Mouse (Mus musculus): ENCODE measurements around the gene Vwa5b1. TPM values are rescaled to one million over a fixed set of nuclear protein-coding genes. Genes with fewer than 3 reads are reported as not detected.

Vwa5b1 gene
- polyA plus RNA-seq, 1 experiment from 2014 or later = 0.15 TPM

DNA sequence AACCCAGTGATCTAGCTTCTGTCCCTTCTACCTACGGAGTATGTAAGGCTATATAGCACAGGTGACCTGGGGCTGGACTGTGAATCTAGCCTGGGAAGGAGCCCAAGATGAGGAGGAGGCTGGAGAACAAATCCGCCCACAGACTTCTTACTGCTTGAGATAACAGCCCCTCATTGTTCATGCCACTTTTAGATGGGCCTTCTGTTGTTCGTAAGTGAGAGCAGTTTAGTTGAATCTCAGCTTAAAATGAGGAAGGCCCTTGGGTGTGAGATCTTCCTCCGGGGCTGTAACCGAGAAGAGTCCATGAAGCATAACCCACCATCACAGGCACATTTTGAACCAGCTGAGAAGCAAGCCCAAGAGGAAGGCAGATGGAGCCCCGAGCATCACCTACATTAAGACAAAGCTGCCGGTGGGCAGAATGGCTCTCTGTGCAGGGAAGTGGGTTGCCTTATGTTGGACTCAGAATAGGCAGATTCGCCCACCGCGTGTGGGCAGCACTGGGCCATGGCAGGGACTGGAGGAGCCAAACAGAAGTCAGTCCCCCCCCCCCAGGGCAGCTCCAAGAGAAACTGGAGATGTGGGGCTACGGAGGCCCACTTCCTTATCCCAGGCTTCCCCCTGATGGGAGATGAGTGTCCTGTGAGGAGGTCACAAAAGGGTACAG, 24.4 kb upstream of the Vwa5b1 start:
- H3K27ac ChIP-seq (ENCODE audit: low read depth, low read length) = no peak overlapping the region
- no peak overlapping the region for H3K4me2 ChIP-seq
- ATAC-seq (ENCODE audit: low FRiP score) = no peak
- no peak overlapping the region for H3K4me3 ChIP-seq (ENCODE audit: low read depth, low read length)
- peak; percentile 75 for DNase-seq (ENCODE audit: low spot score, missing footprints)
- no peaks in the 10 kb centered on the region for H3K9me3 ChIP-seq (ENCODE audit: control insufficient read depth, low read length)
- H3K4me1 ChIP-seq (ENCODE audit: control insufficient read depth, insufficient read depth, low read length) = no peaks in the 10 kb centered on the region
- WGBS = 85% methylated on average over 11 of the region's 11 CpGs
- no peaks in the 10 kb centered on the region for H3K36me3 ChIP-seq (ENCODE audit: control insufficient read depth, insufficient read depth, low read length)
- no peak overlapping the region for H3K9ac ChIP-seq (ENCODE audit: low read length)
- H3K27me3 ChIP-seq (ENCODE audit: control insufficient read depth, insufficient read depth, low read length) = no peaks in the 10 kb centered on the region

DNA sequence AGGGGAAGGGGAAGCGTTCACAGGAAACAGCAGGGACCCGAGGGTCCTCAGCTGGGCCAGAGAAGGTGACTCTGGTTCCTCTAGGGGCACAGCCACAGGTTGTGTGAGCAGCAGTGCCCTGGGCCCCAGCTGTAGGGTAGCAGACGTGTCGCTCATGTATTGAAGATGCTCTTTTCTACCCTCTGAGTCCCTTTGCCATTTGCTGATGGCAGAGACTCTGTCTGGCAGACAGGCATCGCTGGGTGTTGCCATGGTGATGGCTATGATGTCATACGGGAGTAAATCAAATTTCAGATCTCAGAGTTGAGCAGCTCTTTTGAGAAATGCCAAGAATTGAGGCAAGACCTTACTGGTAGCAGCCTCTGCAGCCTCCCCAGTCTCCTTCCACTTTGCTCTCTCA, 17.4 kb upstream of the Vwa5b1 start:
- Histone ChIP-seq H3K9me3 (ENCODE audit: control insufficient read depth, low read length) (no peaks in the 10 kb centered on the region), H3K4me3 (ENCODE audit: low read depth, low read length) (no peak overlapping the region), H3K36me3 (ENCODE audit: control insufficient read depth, insufficient read depth, low read length) (no peaks in the 10 kb centered on the region), H3K4me1 (ENCODE audit: control insufficient read depth, insufficient read depth, low read length) (peaks cover 3% of the 10 kb centered on the region; the same call in 1 of the 2 replicates), H3K27ac (ENCODE audit: low read depth, low read length) (no peak overlapping the region), H3K27me3 (ENCODE audit: control insufficient read depth, insufficient read depth, low read length) (no peaks in the 10 kb centered on the region), H3K4me2 (no peak overlapping the region), H3K9ac (ENCODE audit: low read length) (no peak overlapping the region)
- WGBS = 38% methylated on average over 6 of the region's 6 CpGs
- DNase-seq (ENCODE audit: low spot score, missing footprints) (peak; percentile 84), ATAC-seq (ENCODE audit: low FRiP score) (no peak)

DNA sequence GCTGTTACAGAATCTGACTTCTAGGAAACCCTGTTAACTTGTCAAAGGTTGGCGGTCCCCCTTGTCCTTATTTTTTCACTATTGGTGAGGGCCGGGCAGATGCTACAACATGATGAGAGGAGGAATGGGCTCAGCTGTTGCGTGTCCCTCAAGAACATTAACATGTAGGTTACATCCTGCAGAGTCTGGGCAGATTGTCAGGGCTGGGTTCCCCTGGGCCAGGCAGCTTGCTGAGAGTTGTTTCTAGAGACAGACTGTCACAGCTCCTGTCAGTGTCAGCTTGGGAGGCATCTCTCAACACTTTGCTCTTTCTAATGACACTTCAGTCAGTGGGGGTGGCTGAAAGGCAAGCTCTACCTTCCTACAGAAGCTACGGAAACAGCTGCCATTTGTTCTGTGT, 16.2 kb upstream of the Vwa5b1 start:
- Histone ChIP-seq H3K36me3 (ENCODE audit: control insufficient read depth, insufficient read depth, low read length) (no peaks in the 10 kb centered on the region), H3K9ac (ENCODE audit: low read length) (no peak overlapping the region), H3K27ac (ENCODE audit: low read depth, low read length) (no peak overlapping the region), H3K9me3 (ENCODE audit: control insufficient read depth, low read length) (no peaks in the 10 kb centered on the region), H3K4me3 (ENCODE audit: low read depth, low read length) (no peak overlapping the region), H3K4me2 (no peak overlapping the region), H3K27me3 (ENCODE audit: control insufficient read depth, insufficient read depth, low read length) (no peaks in the 10 kb centered on the region), H3K4me1 (ENCODE audit: control insufficient read depth, insufficient read depth, low read length) (peaks cover 3% of the 10 kb centered on the region; the same call in 1 of the 2 replicates)
- ATAC-seq (ENCODE audit: low FRiP score) (no peak), DNase-seq (ENCODE audit: low spot score, missing footprints) (peak; percentile 33)
- WGBS = 91% methylated on average over 4 of the region's 4 CpGs

DNA sequence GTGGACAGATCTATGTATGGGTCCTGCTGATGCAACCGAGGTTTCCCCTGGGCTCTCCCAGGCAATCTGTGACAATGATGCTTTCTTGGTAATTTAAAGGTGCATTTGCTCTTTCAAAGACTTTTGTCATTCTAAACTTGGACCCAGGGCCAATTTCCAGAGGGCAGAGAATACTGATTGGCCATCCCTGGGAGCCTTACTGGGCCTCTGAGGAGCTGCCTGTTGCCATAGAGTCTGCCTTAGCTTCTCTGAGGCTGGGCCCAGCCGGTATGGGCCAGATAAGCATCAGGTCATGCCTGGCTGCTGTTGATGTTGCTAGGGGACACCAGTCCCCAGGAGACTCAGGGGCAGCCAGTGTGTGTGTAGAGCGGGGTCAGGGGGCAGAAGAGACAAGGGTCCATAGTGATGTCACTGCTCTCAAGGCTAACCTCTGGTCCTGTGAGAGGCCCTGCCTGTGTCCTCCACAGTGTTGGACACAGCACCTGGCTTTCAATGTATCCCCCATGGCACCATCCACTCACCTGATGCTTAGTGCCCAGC, 12.5 kb upstream of the Vwa5b1 start:
- no peak overlapping the region for H3K9ac ChIP-seq (ENCODE audit: low read length)
- ATAC-seq (ENCODE audit: low FRiP score) (peak; percentile 46; the same call in 1 of the 2 replicates), DNase-seq (ENCODE audit: low spot score, missing footprints) (peak; percentile 88)
- no peaks in the 10 kb centered on the region for H3K36me3 ChIP-seq (ENCODE audit: control insufficient read depth, insufficient read depth, low read length)
- H3K4me2 ChIP-seq = no peak overlapping the region
- no peak overlapping the region for H3K27ac ChIP-seq (ENCODE audit: low read depth, low read length)
- no peak overlapping the region for H3K4me3 ChIP-seq (ENCODE audit: low read depth, low read length)
- peaks cover 3% of the 10 kb centered on the region; the same call in 1 of the 2 replicates for H3K4me1 ChIP-seq (ENCODE audit: control insufficient read depth, insufficient read depth, low read length)
- H3K9me3 ChIP-seq (ENCODE audit: control insufficient read depth, low read length) = no peaks in the 10 kb centered on the region
- WGBS = 42% methylated on average over 3 of the region's 3 CpGs
- no peaks in the 10 kb centered on the region for H3K27me3 ChIP-seq (ENCODE audit: control insufficient read depth, insufficient read depth, low read length)

DNA sequence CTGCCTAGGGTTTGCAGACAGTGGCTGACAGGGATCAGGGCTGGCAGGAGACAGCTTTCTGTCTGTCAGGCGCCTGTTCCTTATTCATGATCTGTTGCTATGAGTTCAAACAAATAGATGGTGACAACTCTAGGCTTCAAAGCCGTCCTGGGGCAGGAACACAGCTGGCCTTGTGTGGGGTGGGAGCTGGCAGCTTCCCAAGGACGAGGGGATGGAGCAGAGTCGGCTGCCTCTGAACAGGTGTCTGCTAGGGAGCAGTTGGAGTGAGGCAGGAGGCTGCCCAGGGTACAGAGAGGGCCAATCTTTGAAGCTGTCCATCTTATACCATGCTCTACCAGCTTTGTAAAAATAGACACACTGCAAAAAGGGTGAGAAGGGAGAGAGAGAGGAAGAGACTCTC, 6.6 kb upstream of the Vwa5b1 start:
- H3K36me3 ChIP-seq (ENCODE audit: control insufficient read depth, insufficient read depth, low read length) = no peaks in the 10 kb centered on the region
- H3K27ac ChIP-seq (ENCODE audit: low read depth, low read length) = no peak overlapping the region
- no peaks in the 10 kb centered on the region for H3K27me3 ChIP-seq (ENCODE audit: control insufficient read depth, insufficient read depth, low read length)
- no peaks in the 10 kb centered on the region for H3K4me1 ChIP-seq (ENCODE audit: control insufficient read depth, insufficient read depth, low read length)
- 27% methylated on average over 4 of the region's 4 CpGs for WGBS
- DNase-seq (ENCODE audit: low spot score, missing footprints) (no peak), ATAC-seq (ENCODE audit: low FRiP score) (no peak)
- H3K9me3 ChIP-seq (ENCODE audit: control insufficient read depth, low read length) = no peaks in the 10 kb centered on the region
- H3K4me3 ChIP-seq (ENCODE audit: low read depth, low read length) = no peak overlapping the region
- H3K4me2 ChIP-seq = no peak overlapping the region
- H3K9ac ChIP-seq (ENCODE audit: low read length) = no peak overlapping the region

DNA sequence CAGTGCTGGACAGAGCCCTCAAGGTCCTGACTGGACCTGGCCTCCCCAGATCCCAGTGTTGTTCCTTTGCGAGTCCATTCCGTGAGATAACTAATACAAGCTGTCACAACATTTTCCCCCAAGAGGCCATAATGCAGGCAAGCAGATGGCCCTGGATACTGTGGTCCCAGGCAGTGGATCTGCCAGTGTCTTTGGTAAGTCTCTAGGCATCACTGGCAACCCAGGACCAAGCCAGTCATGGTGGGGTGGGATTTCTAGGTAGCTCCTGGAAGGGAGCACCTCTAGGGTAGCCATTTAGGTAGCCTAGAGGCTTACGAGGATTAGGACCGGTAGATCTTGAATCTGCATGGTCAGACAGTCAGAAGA, 445 bp upstream of the Vwa5b1 start:
- no peak overlapping the region for H3K27ac ChIP-seq (ENCODE audit: low read depth, low read length)
- H3K9ac ChIP-seq (ENCODE audit: low read length) = no peak overlapping the region
- DNase-seq (ENCODE audit: low spot score, missing footprints) = no peak

DNA sequence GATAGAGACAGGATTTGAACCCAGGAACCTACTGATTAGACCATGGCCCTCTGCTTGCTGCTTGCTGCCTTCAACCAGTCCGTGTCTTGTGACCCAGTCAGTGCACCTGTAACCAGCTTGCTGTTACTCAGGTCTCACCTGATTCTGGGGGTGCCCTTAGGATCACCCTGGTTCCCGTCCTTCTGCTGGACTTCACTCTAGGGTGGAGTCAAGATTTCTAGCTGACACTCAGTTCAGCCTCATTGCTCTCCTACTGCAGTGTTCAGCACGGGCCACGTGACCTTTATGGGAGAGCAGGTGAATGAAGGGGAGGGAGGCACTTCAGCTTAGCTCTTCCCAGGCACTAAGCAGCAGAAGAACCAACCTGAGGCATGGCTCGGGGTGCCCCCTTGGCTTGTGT, 7.4 kb downstream of the Vwa5b1 start:
- no peak for ATAC-seq (ENCODE audit: low FRiP score)
- 66% methylated on average over 5 of the region's 5 CpGs for WGBS
- no peak overlapping the region for H3K4me2 ChIP-seq

More for the DNA sequence above, 445 bp upstream of the Vwa5b1 start:
- Histone ChIP-seq H3K27me3 (ENCODE audit: control insufficient read depth, insufficient read depth, low read length) (no peaks in the 10 kb centered on the region), H3K4me1 (ENCODE audit: control insufficient read depth, insufficient read depth, low read length) (peaks cover 6% of the 10 kb centered on the region), H3K9me3 (ENCODE audit: control insufficient read depth, low read length) (no peaks in the 10 kb centered on the region), H3K36me3 (ENCODE audit: control insufficient read depth, insufficient read depth, low read length) (no peaks in the 10 kb centered on the region), H3K4me3 (ENCODE audit: low read depth, low read length) (no peak overlapping the region), H3K4me2 (no peak overlapping the region)
- ATAC-seq (ENCODE audit: low FRiP score) = no peak
- 51% methylated on average over 4 of the region's 4 CpGs for WGBS

DNA sequence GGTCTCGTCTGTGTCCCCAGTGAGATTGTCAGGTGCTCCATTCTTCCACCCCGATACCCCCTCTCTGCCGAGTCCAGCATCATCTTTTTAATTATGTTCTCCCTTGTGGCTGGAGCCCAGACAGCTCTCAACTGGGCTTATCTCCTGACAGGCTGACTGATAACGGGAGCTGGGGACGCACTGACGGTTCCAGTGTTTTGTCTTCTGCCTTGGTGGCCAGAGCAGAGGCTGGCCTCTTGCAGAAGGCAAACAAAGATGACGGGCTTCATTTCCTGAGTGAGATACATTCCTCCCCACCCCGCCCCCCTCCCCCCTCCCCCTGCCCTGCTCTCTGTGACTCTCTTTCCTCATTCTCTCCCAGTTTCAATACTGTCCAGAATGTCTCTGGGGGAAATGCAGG, 21.2 kb downstream of the Vwa5b1 start:
- 19% methylated on average over 8 of the region's 8 CpGs for WGBS
- 0 out of 2 replicates have a peak overlapping the region, but pooled peaks have one; percentile 12 for H3K9ac ChIP-seq (ENCODE audit: low read length)
- H3K27ac ChIP-seq (ENCODE audit: low read depth, low read length) = peak overlapping the region; percentile 23
- DNase-seq (ENCODE audit: low spot score, missing footprints) = peak; percentile 85
- no peaks in the 10 kb centered on the region for H3K36me3 ChIP-seq (ENCODE audit: control insufficient read depth, insufficient read depth, low read length)
- H3K27me3 ChIP-seq (ENCODE audit: control insufficient read depth, insufficient read depth, low read length) = no peaks in the 10 kb centered on the region
- peak; percentile 46; the same call in 1 of the 2 replicates for ATAC-seq (ENCODE audit: low FRiP score)
- peaks cover 10% of the 10 kb centered on the region for H3K4me1 ChIP-seq (ENCODE audit: control insufficient read depth, insufficient read depth, low read length)
- no peak overlapping the region for H3K4me3 ChIP-seq (ENCODE audit: low read depth, low read length)
- H3K4me2 ChIP-seq = no peak overlapping the region
- no peaks in the 10 kb centered on the region for H3K9me3 ChIP-seq (ENCODE audit: control insufficient read depth, low read length)

More for the DNA sequence above, 7.4 kb downstream of the Vwa5b1 start:
- H3K4me1 ChIP-seq (ENCODE audit: control insufficient read depth, insufficient read depth, low read length) = no peaks in the 10 kb centered on the region
- no peaks in the 10 kb centered on the region for H3K36me3 ChIP-seq (ENCODE audit: control insufficient read depth, insufficient read depth, low read length)
- no peaks in the 10 kb centered on the region for H3K9me3 ChIP-seq (ENCODE audit: control insufficient read depth, low read length)
- no peaks in the 10 kb centered on the region for H3K27me3 ChIP-seq (ENCODE audit: control insufficient read depth, insufficient read depth, low read length)
- H3K9ac ChIP-seq (ENCODE audit: low read length) = no peak overlapping the region
- no peak for DNase-seq (ENCODE audit: low spot score, missing footprints)
- no peak overlapping the region for H3K4me3 ChIP-seq (ENCODE audit: low read depth, low read length)
- H3K27ac ChIP-seq (ENCODE audit: low read depth, low read length) = no peak overlapping the region

DNA sequence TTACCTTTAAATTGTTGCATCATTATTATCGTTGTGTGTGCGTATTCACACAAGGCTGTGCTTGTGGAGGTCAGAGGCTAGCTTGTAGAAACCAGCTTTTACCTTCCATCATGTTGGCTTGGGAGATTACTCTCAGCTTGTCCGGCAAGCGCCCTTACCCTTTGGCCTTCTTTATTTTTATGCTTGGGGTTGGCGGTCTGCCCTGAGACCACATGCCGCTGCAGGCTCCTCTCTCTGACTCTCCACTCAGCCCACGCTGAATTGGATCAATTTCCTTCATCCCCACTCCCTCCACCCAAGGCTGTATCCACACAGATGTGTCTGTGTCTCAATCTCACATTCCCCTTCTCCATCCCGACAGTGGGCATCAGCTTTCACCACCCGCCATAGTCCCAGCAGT, 33.8 kb downstream of the Vwa5b1 start:
- Histone ChIP-seq H3K9me3 (ENCODE audit: control insufficient read depth, low read length) (no peaks in the 10 kb centered on the region), H3K27me3 (ENCODE audit: control insufficient read depth, insufficient read depth, low read length) (no peaks in the 10 kb centered on the region), H3K27ac (ENCODE audit: low read depth, low read length) (no peak overlapping the region), H3K4me3 (ENCODE audit: low read depth, low read length) (no peak overlapping the region), H3K36me3 (ENCODE audit: control insufficient read depth, insufficient read depth, low read length) (no peaks in the 10 kb centered on the region), H3K9ac (ENCODE audit: low read length) (no peak overlapping the region), H3K4me2 (no peak overlapping the region), H3K4me1 (ENCODE audit: control insufficient read depth, insufficient read depth, low read length) (peaks cover 19% of the 10 kb centered on the region)
- 70% methylated on average over 9 of the region's 9 CpGs for WGBS
- ATAC-seq (ENCODE audit: low FRiP score) (no peak), DNase-seq (ENCODE audit: low spot score, missing footprints) (no peak)

Data from midbrain, embryonic 11.5 days (tissue).